Mouse (Mus musculus) liver, embryonic 13.5 days (tissue): ENCODE results near the gene Macc1. TPM values are rescaled to one million over a fixed set of nuclear protein-coding genes. Genes with fewer than 3 reads are reported as not detected.

Experiments used
- ATAC-seq: fragments of 200-750 bp; cut with Nextera tagmentation; 2 replicates; pipeline ENCODE4 v1.8.0; 2017; ENCODE audit warnings: low read depth, mild to moderate bottlenecking, moderate number of reproducible peaks, moderate library complexity
- DNase-seq: peaks from one replicate; pipeline ENCODE4 v3.0.0; 2022
- H3K27ac ChIP-seq: fragments of 300-500 bp; sonication (generic); 2 replicates; pipeline ENCODE4 v1.5.1; 2015; ENCODE audit warnings: moderate library complexity, mild to moderate bottlenecking, inconsistent platforms
- H3K27me3 ChIP-seq: fragments of 300-500 bp; sonication (generic); 2 replicates; pipeline ENCODE4 v1.6.1; 2015; ENCODE audit warnings: mild to moderate bottlenecking, inconsistent platforms
- H3K36me3 ChIP-seq: fragments of 300-500 bp; sonication (generic); 2 replicates; pipeline ENCODE4 v1.6.1; 2015; ENCODE audit warnings: mild to moderate bottlenecking, inconsistent platforms
- H3K4me1 ChIP-seq: fragments of 300-500 bp; sonication (generic); replicated peaks from 2 replicates; pipeline ENCODE4 v1.6.1; 2015; ENCODE audit warnings: inconsistent platforms
- H3K4me2 ChIP-seq: fragments of 300-500 bp; sonication (generic); 2 replicates; pipeline ENCODE4 v1.6.1; 2015; ENCODE audit warnings: inconsistent platforms, mild to moderate bottlenecking, moderate library complexity
- H3K4me3 ChIP-seq: fragments of 300-500 bp; sonication (generic); replicated peaks from 2 replicates; pipeline ENCODE4 v1.5.1; 2015; ENCODE audit warnings: mild to moderate bottlenecking, inconsistent platforms
- H3K9ac ChIP-seq: fragments of 300-500 bp; sonication (generic); 2 replicates; pipeline ENCODE4 v1.6.1; 2015; ENCODE audit warnings: mild to moderate bottlenecking, inconsistent platforms
- H3K9me3 ChIP-seq: fragments of 300-500 bp; sonication (generic); replicated peaks from 2 replicates; pipeline ENCODE4 v1.6.1; 2016; ENCODE audit warnings: inconsistent platforms
- WGBS: fragments of 180-500 bp; shearing (Covaris S2); methylation state at CpG from one replicate; pipeline ENCODE4 v1.1.7; 2015; ENCODE audit not compliant: insufficient replicate concordance; 5-methylcytosine and 5-hydroxymethylcytosine counted together
- polyA plus RNA-seq: library from polyadenylated mRNA; unstranded; fragments of >200 nt; fragmentation: Nextera tagmentation; extraction: Ambion mirVana; gene quantifications from 2 replicates; pipeline ENCODE4 v1.2.1, GENCODE M21; 2015

Gene Macc1
- polyA plus RNA-seq, 1 experiment from 2014 or later: not detected

- ATAC-seq (peak; percentile 50; the same call in 1 of the 2 replicates), DNase-seq (no peak)
- H3K27ac ChIP-seq: no peak overlapping the region
- no peaks in the 10 kb centered on the region; the same call in 1 of the 2 replicates for H3K4me1 ChIP-seq
- WGBS: 59% methylated on average over 1 of the region's 1 CpGs
- no peaks in the 10 kb centered on the region for H3K9me3 ChIP-seq
- no peaks in the 10 kb centered on the region for H3K36me3 ChIP-seq
- H3K9ac ChIP-seq: no peak overlapping the region
- no peaks in the 10 kb centered on the region for H3K27me3 ChIP-seq
- no peak overlapping the region for H3K4me2 ChIP-seq
- no peak overlapping the region for H3K4me3 ChIP-seq
These were observed 112.8 kb downstream of the Macc1 start for GRCm38 (mm10) chr12:119426887-119427204.

- Histone ChIP-seq H3K27ac (no peak overlapping the region), H3K4me1 (no peaks in the 10 kb centered on the region), H3K27me3 (no peaks in the 10 kb centered on the region), H3K4me3 (no peak overlapping the region), H3K36me3 (no peaks in the 10 kb centered on the region), H3K9ac (no peak overlapping the region), H3K9me3 (no peaks in the 10 kb centered on the region), H3K4me2 (no peak overlapping the region)
- DNase-seq: no peak
- WGBS: 46% methylated on average over 2 of the region's 2 CpGs
- no peak for ATAC-seq
These were observed 126.7 kb downstream of the Macc1 start for GRCm38 (mm10) chr12:119440720-119441119.

GRCm38 (mm10) chr12:119450116-119450515, 136.0 kb downstream of the Macc1 start:
- Histone ChIP-seq H3K4me1 (no peaks in the 10 kb centered on the region), H3K27me3 (no peaks in the 10 kb centered on the region), H3K4me2 (no peak overlapping the region), H3K36me3 (no peaks in the 10 kb centered on the region), H3K4me3 (no peak overlapping the region), H3K27ac (no peak overlapping the region), H3K9ac (no peak overlapping the region), H3K9me3 (no peaks in the 10 kb centered on the region)
- 57% methylated on average over 2 of the region's 2 CpGs for WGBS
- DNase-seq (no peak), ATAC-seq (no peak)

- ATAC-seq: no peak
- no peaks in the 10 kb centered on the region for H3K36me3 ChIP-seq
- no peak overlapping the region for H3K27ac ChIP-seq
- no peak overlapping the region for H3K4me3 ChIP-seq
- H3K4me1 ChIP-seq: no peaks in the 10 kb centered on the region
- DNase-seq: no peak
- no peak overlapping the region for H3K4me2 ChIP-seq
- no peaks in the 10 kb centered on the region for H3K27me3 ChIP-seq
- no peak overlapping the region for H3K9ac ChIP-seq
- 47% methylated on average over 3 of the region's 3 CpGs for WGBS
- H3K9me3 ChIP-seq: no peaks in the 10 kb centered on the region
These were observed 137.2 kb downstream of the Macc1 start for GRCm38 (mm10) chr12:119451232-119451631.

GRCm38 (mm10) chr12:119454076-119454475, 140.0 kb downstream of the Macc1 start:
- no peak overlapping the region for H3K4me3 ChIP-seq
- no peaks in the 10 kb centered on the region for H3K4me1 ChIP-seq
- no peaks in the 10 kb centered on the region for H3K27me3 ChIP-seq
- DNase-seq (no peak), ATAC-seq (no peak)
- no peak overlapping the region for H3K4me2 ChIP-seq
- no peaks in the 10 kb centered on the region for H3K9me3 ChIP-seq
- WGBS: 10% methylated on average over 1 of the region's 1 CpGs
- no peaks in the 10 kb centered on the region for H3K36me3 ChIP-seq
- no peak overlapping the region for H3K27ac ChIP-seq
- no peak overlapping the region for H3K9ac ChIP-seq

- no peaks in the 10 kb centered on the region for H3K27me3 ChIP-seq
- H3K4me2 ChIP-seq: no peak overlapping the region
- no peak overlapping the region for H3K9ac ChIP-seq
- ATAC-seq (no peak), DNase-seq (no peak)
- no peaks in the 10 kb centered on the region for H3K9me3 ChIP-seq
- no peak overlapping the region for H3K4me3 ChIP-seq
- WGBS: 38% methylated on average over 2 of the region's 2 CpGs
- H3K36me3 ChIP-seq: no peaks in the 10 kb centered on the region
- no peaks in the 10 kb centered on the region for H3K4me1 ChIP-seq
- H3K27ac ChIP-seq: no peak overlapping the region
These were observed 150.2 kb downstream of the Macc1 start for GRCm38 (mm10) chr12:119464040-119464939.

GRCm38 (mm10) chr12:119464940-119465245, 150.8 kb downstream of the Macc1 start:
- no peak overlapping the region for H3K9ac ChIP-seq
- no peaks in the 10 kb centered on the region for H3K9me3 ChIP-seq
- no peak overlapping the region for H3K27ac ChIP-seq
- 31% methylated on average over 1 of the region's 1 CpGs for WGBS
- H3K36me3 ChIP-seq: no peaks in the 10 kb centered on the region
- H3K4me3 ChIP-seq: no peak overlapping the region
- no peak overlapping the region for H3K4me2 ChIP-seq
- no peak for DNase-seq
- no peaks in the 10 kb centered on the region for H3K27me3 ChIP-seq
- ATAC-seq: no peak
- H3K4me1 ChIP-seq: no peaks in the 10 kb centered on the region

GRCm38 (mm10) chr12:119467656-119468055, 153.6 kb downstream of the Macc1 start:
- DNase-seq (no peak), ATAC-seq (no peak)
- H3K4me2 ChIP-seq: no peak overlapping the region
- H3K27ac ChIP-seq: no peak overlapping the region
- H3K4me3 ChIP-seq: no peak overlapping the region
- WGBS: 24% methylated on average over 1 of the region's 1 CpGs
- no peaks in the 10 kb centered on the region for H3K27me3 ChIP-seq
- no peaks in the 10 kb centered on the region for H3K4me1 ChIP-seq
- H3K9me3 ChIP-seq: no peaks in the 10 kb centered on the region
- H3K36me3 ChIP-seq: no peaks in the 10 kb centered on the region
- H3K9ac ChIP-seq: no peak overlapping the region

GRCm38 (mm10) chr12:119470260-119470659, 156.2 kb downstream of the Macc1 start:
- no peak for ATAC-seq
- H3K4me2 ChIP-seq: no peak overlapping the region
- no peak overlapping the region for H3K9ac ChIP-seq
- no peak for DNase-seq
- no peaks in the 10 kb centered on the region for H3K9me3 ChIP-seq
- no peaks in the 10 kb centered on the region for H3K27me3 ChIP-seq
- H3K4me1 ChIP-seq: no peaks in the 10 kb centered on the region
- H3K4me3 ChIP-seq: no peak overlapping the region
- H3K36me3 ChIP-seq: no peaks in the 10 kb centered on the region
- H3K27ac ChIP-seq: no peak overlapping the region

- Histone ChIP-seq H3K27ac (no peak overlapping the region), H3K4me2 (no peak overlapping the region), H3K4me3 (no peak overlapping the region), H3K27me3 (no peaks in the 10 kb centered on the region), H3K9ac (no peak overlapping the region), H3K9me3 (no peaks in the 10 kb centered on the region), H3K36me3 (no peaks in the 10 kb centered on the region), H3K4me1 (no peaks in the 10 kb centered on the region)
- ATAC-seq (no peak), DNase-seq (no peak)
- 39% methylated on average over 2 of the region's 2 CpGs for WGBS
These were observed 169.2 kb downstream of the Macc1 start for GRCm38 (mm10) chr12:119483296-119483695.

GRCm38 (mm10) chr12:119483922-119484631, 170.0 kb downstream of the Macc1 start:
- Histone ChIP-seq H3K4me1 (no peaks in the 10 kb centered on the region), H3K36me3 (no peaks in the 10 kb centered on the region), H3K9me3 (no peaks in the 10 kb centered on the region), H3K27ac (no peak overlapping the region), H3K27me3 (no peaks in the 10 kb centered on the region), H3K4me3 (no peak overlapping the region), H3K4me2 (no peak overlapping the region), H3K9ac (no peak overlapping the region)
- no peak for ATAC-seq
- 55% methylated on average over 5 of the region's 5 CpGs for WGBS
- no peak for DNase-seq

- H3K4me2 ChIP-seq: no peak overlapping the region
- no peak overlapping the region for H3K27ac ChIP-seq
- no peak overlapping the region for H3K9ac ChIP-seq
- H3K4me3 ChIP-seq: no peak overlapping the region
- H3K36me3 ChIP-seq: no peaks in the 10 kb centered on the region
- no peak for DNase-seq
- no peak for ATAC-seq
- no peaks in the 10 kb centered on the region for H3K27me3 ChIP-seq
- no peaks in the 10 kb centered on the region for H3K4me1 ChIP-seq
- no peaks in the 10 kb centered on the region for H3K9me3 ChIP-seq
These were observed 197.1 kb downstream of the Macc1 start for GRCm38 (mm10) chr12:119511145-119511544.
